Mouse (Mus musculus) adrenal gland, postnatal 36 days (tissue): ENCODE measurements at regions not wholly inside any gene's neighbourhood (a gene's known extent, or its start where the extent isn't known, plus 50 kb on each side); places are given as distances from the start of the nearest gene placed in this dataset.

Experiments used
- DNase-seq, 2 experiments: peaks; one replicate each; pipeline ENCODE4 v3.0.0; 2021; ENCODE audit warnings: mixed read lengths in 1 of 2

DNA sequence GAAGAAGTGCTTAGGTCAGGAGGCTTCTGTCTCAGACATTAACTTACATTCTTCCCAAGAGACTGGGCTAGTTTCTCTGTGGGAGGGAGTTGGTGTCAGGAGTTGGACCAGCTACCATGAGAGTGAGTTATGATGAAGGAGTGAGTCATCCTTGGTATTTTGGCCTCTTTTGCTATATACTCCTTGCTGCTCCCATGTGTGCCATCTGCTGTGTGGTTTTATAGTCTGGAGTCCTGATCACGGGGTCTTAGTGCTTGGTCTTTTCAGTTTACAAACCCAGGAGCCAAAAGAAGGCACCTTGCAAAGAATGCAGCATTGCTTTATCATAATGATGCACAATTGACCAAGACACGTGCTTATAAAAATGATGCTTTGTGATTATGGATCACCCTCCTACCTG is 56.6 kb downstream of the Zfp503 start:
- DNase-seq = peak; percentile 8 to 14

GRCm38 (mm10) chr14:21931944-21932343 is 57.5 kb downstream of the Zfp503 start:
- DNase-seq = no peak

GRCm38 (mm10) chr14:21929048-21929447 is 60.4 kb downstream of the Zfp503 start:
- no peak for DNase-seq

DNA sequence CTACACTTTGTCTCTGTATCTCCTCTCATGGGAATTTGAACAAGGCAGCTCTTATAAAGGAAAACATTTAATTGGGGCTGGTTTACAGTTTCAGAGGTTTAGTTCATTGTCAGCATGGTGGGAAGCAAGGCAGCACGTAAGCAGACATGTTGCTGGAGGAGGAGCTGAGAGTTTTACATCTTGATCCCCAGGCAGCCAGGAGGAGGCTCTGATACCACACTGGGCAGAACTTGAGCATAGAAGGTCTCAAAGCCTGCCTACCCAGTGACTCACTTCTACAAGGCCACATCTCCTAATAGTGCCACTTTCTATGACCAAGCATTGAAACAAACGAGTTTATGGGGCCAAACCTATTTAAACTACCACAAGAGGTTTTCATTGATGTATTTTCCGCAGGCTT is 67.9 kb upstream of the Comtd1 start:
- DNase-seq = peak; percentile 39 to 50

DNA sequence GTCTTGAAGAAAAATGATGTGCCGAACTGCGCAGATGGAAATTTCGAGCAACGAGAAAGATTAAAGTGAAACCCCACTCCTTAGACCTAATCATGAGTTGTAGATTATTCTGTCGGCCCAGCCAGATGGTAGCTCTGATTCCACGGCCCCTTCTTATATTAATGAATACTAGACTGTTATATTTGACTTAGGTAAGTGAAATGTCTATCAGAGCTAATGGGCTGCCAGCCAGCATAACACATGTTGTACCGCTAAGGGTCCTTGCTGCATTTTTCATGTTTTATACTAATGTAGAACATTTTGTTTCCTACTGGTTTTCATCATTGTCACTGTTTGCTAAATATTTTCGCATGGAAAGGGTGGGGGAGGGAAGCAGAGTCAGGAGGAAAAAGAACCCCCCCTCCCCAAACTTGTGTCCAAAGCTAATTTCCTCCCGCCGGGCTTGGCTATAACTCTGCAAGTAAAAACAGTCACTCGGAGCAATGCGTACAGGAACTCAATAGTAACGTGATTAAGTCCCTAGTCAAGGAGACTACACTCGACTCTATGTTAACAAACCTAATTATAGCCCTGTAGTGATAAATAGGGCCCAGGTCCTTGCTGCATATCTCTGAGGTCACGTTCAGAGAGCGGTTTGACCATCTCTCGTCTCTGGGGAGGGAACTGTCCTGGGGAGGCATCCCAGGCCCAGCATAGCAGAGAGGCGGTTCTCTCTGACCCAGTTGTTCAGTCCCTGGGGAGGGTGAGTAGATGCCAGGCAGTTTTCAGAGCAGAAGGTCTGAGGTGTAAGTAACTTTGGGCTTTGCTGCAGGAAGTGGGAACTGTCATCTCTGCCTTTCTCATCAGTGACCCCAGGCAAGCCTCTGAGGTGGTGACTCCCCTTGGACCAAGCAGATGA is 56.0 kb upstream of the Comtd1 start:
- peak in 1 of 2 experiments; percentile 28 for DNase-seq

DNA sequence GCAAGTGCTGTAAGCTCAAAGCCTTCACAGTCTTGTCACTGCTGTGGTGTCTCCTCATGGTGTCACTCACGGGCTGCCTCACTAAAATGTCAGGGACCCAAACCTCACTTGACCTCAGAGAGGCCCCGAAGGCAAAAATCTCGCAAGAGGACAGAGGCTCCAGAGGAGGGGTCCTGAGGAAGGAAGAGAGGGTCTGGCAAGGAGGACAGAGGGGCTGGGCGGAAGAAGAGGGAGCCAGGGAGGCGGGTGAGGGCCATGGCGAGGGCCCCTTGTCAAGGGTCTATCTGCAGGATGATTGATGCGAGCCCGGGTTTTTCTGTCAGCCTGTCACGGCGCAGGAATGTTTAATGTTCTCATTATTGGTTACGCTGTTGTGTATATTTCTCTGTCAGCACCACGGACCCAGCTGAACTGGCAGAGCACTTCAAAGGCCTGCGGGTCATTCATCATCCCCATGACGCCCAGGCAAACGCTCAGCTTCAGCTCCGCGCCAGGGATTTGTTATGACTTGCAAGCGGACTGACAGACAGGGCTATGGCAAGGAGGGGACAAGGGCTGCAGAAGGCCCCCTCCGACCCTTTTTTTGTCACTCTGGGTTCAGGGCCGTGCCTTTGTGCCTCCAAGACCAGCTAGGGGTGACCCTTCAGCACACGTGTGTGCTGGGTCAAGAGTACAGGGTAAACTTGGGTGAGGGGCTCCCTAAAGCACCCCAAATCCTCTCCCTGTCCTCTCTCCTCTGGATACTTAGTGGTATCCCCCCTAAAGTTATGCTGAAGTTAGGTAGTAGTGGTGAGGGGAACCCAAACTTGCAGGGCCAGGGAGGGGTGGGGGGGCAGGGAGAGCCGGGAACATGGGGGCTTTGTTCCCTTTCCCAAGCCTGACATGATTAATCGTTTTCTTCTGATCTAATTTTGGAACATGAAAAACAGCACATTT is 55.1 kb upstream of the Comtd1 start:
- DNase-seq = peak; percentile 84

- DNase-seq = no peak
These were observed 54.1 kb upstream of the Comtd1 start for GRCm38 (mm10) chr14:21902856-21903255.

DNA sequence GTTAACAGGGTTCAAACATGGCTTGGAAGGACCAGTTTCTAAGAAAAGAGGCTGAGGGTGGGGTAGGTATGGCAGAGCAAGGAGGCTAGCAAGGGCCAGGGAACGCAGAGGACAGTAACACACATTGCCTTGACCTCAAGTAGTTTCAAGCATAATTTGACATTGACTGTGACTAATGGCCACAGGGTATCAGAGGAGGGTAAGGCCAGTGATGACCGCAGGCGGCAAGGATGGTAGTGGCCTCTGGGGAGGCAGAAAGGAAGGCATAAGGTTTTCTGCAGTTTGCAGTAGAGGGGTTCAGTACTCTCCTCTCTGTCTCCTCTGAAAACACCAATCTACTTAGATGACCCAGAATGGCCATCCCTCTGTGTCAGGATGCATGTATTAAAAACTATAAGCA is 53.7 kb upstream of the Comtd1 start:
- peak; percentile 30 to 43 for DNase-seq

DNA sequence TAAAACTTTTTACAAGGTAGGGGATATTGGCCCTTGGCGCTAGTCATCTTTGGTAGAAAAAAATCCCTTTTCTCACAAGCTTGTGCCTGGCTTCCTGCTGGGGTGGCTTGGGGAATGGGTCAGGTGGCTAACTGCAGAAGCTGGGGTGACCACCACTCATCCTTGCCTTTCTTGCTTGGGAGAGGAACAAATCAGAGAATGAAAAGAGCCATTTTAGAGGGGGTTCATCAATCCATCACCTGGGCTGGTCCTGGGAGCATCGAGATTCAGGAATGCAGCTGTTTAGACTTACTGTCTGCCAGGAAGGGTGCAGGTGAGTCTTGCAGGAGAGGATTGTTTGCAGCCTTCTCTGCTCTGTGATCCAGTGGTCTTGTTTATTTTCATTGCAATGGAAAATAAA is 52.2 kb upstream of the Comtd1 start:
- no peak for DNase-seq

GRCm38 (mm10) chr14:21900516-21900915 is 51.7 kb upstream of the Comtd1 start:
- no peak for DNase-seq
